Mouse (Mus musculus) liver, embryonic 12.5 days (tissue): ENCODE data around the gene 1700122O11Rik. TPM values are rescaled to one million over a fixed set of nuclear protein-coding genes. Genes with fewer than 3 reads are reported as not detected.

Experiments used
- ATAC-seq: fragments of 200-750 bp; cut with Nextera tagmentation; 2 replicates; pipeline ENCODE4 v1.8.0; 2017; ENCODE audit warnings: moderate number of reproducible peaks, mild to moderate bottlenecking, moderate library complexity
- H3K27ac ChIP-seq: fragments of 300-500 bp; sonication (generic); 2 replicates; pipeline ENCODE4 v1.5.1; 2016; ENCODE audit warnings: mild to moderate bottlenecking
- H3K27me3 ChIP-seq: fragments of 300-500 bp; sonication (generic); replicated peaks from 2 replicates; pipeline ENCODE4 v1.6.1; 2016; ENCODE audit warnings: mild to moderate bottlenecking, moderate library complexity
- H3K36me3 ChIP-seq: fragments of 300-500 bp; sonication (generic); 2 replicates; pipeline ENCODE4 v1.6.1; 2016; ENCODE audit warnings: mild to moderate bottlenecking, moderate library complexity
- H3K4me1 ChIP-seq: fragments of 300-500 bp; sonication (generic); 2 replicates; pipeline ENCODE4 v1.6.1; 2016
- H3K4me2 ChIP-seq: fragments of 300-500 bp; sonication (generic); 2 replicates; pipeline ENCODE4 v1.6.1; 2016; ENCODE audit warnings: mild to moderate bottlenecking, moderate library complexity
- H3K4me3 ChIP-seq: fragments of 300-500 bp; sonication (generic); 2 replicates; pipeline ENCODE4 v1.5.1; 2016; ENCODE audit warnings: mild to moderate bottlenecking, moderate library complexity
- H3K9ac ChIP-seq: fragments of 300-500 bp; sonication (generic); 2 replicates; pipeline ENCODE4 v1.6.1; 2016; ENCODE audit warnings: mild to moderate bottlenecking, moderate library complexity
- H3K9me3 ChIP-seq: fragments of 300-500 bp; sonication (generic); replicated peaks from 2 replicates; pipeline ENCODE4 v1.6.1; 2016; ENCODE audit warnings: mild to moderate bottlenecking, moderate library complexity
- WGBS: fragments of 180-500 bp; shearing (Covaris S2); methylation state at CpG from one replicate; pipeline ENCODE4 v1.1.7; 2016; ENCODE audit not compliant: insufficient replicate concordance; 5-methylcytosine and 5-hydroxymethylcytosine counted together
- polyA plus RNA-seq: library from polyadenylated mRNA; unstranded; fragments of >200 nt; fragmentation: Nextera tagmentation; extraction: Ambion mirVana; gene quantifications from 2 replicates; pipeline ENCODE4 v1.2.1, GENCODE M21; 2016

Gene 1700122O11Rik
- polyA plus RNA-seq, 1 experiment from 2014 or later, result not detected

- ATAC-seq, result peak; percentile 10; the same call in 1 of the 2 replicates
- H3K36me3 ChIP-seq, result no peaks in the 10 kb centered on the region
- WGBS, result 27% methylated on average over 6 of the region's 6 CpGs
- H3K4me2 ChIP-seq, result peak overlapping the region; percentile 80
- H3K9ac ChIP-seq, result peak overlapping the region; percentile 37
- no peak overlapping the region for H3K4me3 ChIP-seq
- no peaks in the 10 kb centered on the region for H3K27me3 ChIP-seq
- H3K9me3 ChIP-seq, result no peaks in the 10 kb centered on the region
- peaks cover 56% of the 10 kb centered on the region for H3K4me1 ChIP-seq
- peak overlapping the region; percentile 70 for H3K27ac ChIP-seq
Measured at GRCm38 (mm10) chr17:47999403-47999802, 38.7 kb downstream of the 1700122O11Rik start.

GRCm38 (mm10) chr17:47997806-47998205, 40.3 kb downstream of the 1700122O11Rik start:
- H3K27ac ChIP-seq, result no peak overlapping the region
- no peak overlapping the region for H3K4me3 ChIP-seq
- no peaks in the 10 kb centered on the region for H3K9me3 ChIP-seq
- H3K4me2 ChIP-seq, result no peak overlapping the region
- H3K9ac ChIP-seq, result no peak overlapping the region
- peaks cover 44% of the 10 kb centered on the region for H3K4me1 ChIP-seq
- no peaks in the 10 kb centered on the region for H3K27me3 ChIP-seq
- ATAC-seq, result no peak
- 80% methylated on average over 3 of the region's 3 CpGs for WGBS
- H3K36me3 ChIP-seq, result no peaks in the 10 kb centered on the region

DNA sequence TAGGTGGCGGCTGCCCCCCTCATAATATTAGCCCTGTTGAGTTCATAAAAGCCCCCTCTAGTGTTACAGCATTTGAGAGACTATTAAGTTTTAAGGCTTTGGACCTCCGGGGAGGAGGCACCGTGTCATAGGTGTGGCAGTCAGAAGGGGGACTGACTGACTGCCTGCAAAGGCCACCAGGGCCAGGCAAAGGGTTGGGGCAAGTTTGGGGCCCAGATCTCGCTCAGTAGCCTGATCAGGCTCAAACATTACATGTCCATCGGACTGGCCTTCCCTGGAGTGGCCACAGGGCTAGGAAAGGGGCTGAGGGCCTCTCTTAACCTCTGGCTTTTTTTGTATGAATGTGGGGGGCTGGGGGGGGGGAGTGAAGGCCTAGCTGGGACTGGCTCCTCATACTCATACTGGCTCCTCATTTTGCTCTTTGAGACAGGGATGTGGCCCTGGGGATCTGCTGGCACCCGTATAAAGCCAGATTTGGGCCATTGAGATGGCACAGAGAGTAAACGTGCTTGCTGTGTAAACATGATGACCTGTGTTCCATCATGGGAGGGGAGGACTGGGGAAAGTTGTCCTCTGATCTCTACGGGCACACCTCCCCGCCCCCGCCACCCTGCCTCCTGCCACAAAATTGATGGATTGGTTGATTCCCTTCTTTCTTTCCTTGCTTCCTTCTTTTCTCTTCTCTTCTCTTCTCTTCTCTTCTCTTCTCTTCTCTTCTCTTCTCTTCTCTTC, 47.5 kb downstream of the 1700122O11Rik start:
- H3K27ac ChIP-seq, result peak overlapping the region; percentile 71
- peak; percentile 48 for ATAC-seq
- peak overlapping the region; percentile 35 for H3K4me2 ChIP-seq
- H3K4me1 ChIP-seq, result peaks cover 40% of the 10 kb centered on the region
- 0 out of 2 replicates have a peak overlapping the region, but pooled peaks have one; percentile 3 for H3K9ac ChIP-seq
- no peaks in the 10 kb centered on the region for H3K36me3 ChIP-seq
- no peaks in the 10 kb centered on the region for H3K9me3 ChIP-seq
- no peaks in the 10 kb centered on the region for H3K27me3 ChIP-seq
- no peak overlapping the region for H3K4me3 ChIP-seq
- WGBS, result 48% methylated on average over 10 of the region's 10 CpGs

GRCm38 (mm10) chr17:47989951-47990378, 48.1 kb downstream of the 1700122O11Rik start:
- Histone ChIP-seq H3K4me3 (no peak overlapping the region), H3K4me2 (peak overlapping the region; percentile 35), H3K9me3 (no peaks in the 10 kb centered on the region), H3K27ac (peak overlapping the region; percentile 71), H3K36me3 (no peaks in the 10 kb centered on the region), H3K27me3 (no peaks in the 10 kb centered on the region), H3K9ac (0 out of 2 replicates have a peak overlapping the region, but pooled peaks have one; percentile 3), H3K4me1 (peaks cover 40% of the 10 kb centered on the region)
- 6% methylated on average over 8 of the region's 8 CpGs for WGBS
- ATAC-seq, result peak; percentile 70

DNA sequence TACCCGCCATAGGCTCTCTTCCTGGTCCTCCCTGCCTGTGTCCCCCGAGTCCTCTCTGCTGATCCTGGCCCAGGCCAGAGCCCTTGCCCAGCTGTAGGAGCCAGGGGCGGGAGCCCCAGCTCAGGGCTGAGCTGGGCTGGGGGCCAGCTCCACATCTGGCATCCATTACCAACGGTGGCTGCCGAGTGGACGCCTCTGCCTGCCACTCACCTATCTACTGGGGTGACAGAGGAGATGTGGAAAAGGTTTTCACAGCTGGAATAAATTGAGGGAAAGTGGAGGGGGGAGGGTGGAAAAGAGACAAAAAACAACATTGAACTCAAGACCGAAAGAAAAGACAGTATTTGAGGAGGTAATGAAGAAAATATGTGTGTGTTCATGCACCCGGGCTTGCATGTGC, 49.3 kb downstream of the 1700122O11Rik start:
- Histone ChIP-seq H3K4me2 (no peak overlapping the region), H3K4me3 (no peak overlapping the region), H3K27ac (no peak overlapping the region; the same call in 1 of the 2 replicates), H3K9ac (no peak overlapping the region), H3K9me3 (no peaks in the 10 kb centered on the region), H3K27me3 (no peaks in the 10 kb centered on the region), H3K36me3 (no peaks in the 10 kb centered on the region), H3K4me1 (peaks cover 40% of the 10 kb centered on the region)
- 71% methylated on average over 8 of the region's 8 CpGs for WGBS
- ATAC-seq, result no peak

GRCm38 (mm10) chr17:47988074-47988473, 50.0 kb downstream of the 1700122O11Rik start:
- H3K27me3 ChIP-seq, result no peaks in the 10 kb centered on the region
- H3K9me3 ChIP-seq, result no peaks in the 10 kb centered on the region
- H3K4me3 ChIP-seq, result no peak overlapping the region
- H3K9ac ChIP-seq, result no peak overlapping the region
- H3K27ac ChIP-seq, result no peak overlapping the region
- H3K4me2 ChIP-seq, result no peak overlapping the region
- WGBS, result 55% methylated on average over 8 of the region's 8 CpGs
- ATAC-seq, result peak; percentile 22; the same call in 1 of the 2 replicates
- peaks cover 40% of the 10 kb centered on the region for H3K4me1 ChIP-seq
- no peaks in the 10 kb centered on the region for H3K36me3 ChIP-seq

Other genes starting within 250 kb of the 1700122O11Rik start
- 2.8 and 3.5 TPM in 2 replicates for gene Mdfi, start 203.6 kb downstream of the 1700122O11Rik start, polyA plus RNA-seq
- gene Foxp4, start 113.6 kb downstream of the 1700122O11Rik start, polyA plus RNA-seq, result 13.7 and 13.9 TPM in 2 replicates
- gene 1700067P10Rik, start 51.0 kb upstream of the 1700122O11Rik start, polyA plus RNA-seq, result not detected in 2 replicates
- gene 9830107B12Rik, start 108.0 kb upstream of the 1700122O11Rik start, polyA plus RNA-seq, result 0.11 TPM in 1 of 2 replicates, not detected in the other
- 0.19 and 0.32 TPM in 2 replicates for gene A530064D06Rik, start 129.0 kb upstream of the 1700122O11Rik start, polyA plus RNA-seq
- gene Trem1, start 194.5 kb upstream of the 1700122O11Rik start, polyA plus RNA-seq, result 0.42 and 0.56 TPM in 2 replicates
- 0.77 and 1.3 TPM in 2 replicates for gene Trem3, start 209.5 kb upstream of the 1700122O11Rik start, polyA plus RNA-seq
- 2.8 and 3.7 TPM in 2 replicates for gene Treml4, start 226.0 kb upstream of the 1700122O11Rik start, polyA plus RNA-seq